Mouse (Mus musculus) megakaryocyte-erythroid progenitor cell, adult 5-6 weeks (primary cell): ENCODE data around the gene Taf3. TPM values are rescaled to one million over a fixed set of nuclear protein-coding genes. Genes with fewer than 3 reads are reported as not detected.
A peak's percentile ranks its signal among the peaks of the same experiment; 100 is the strongest.

Experiments used
- ATAC-seq: replicated peaks from 2 replicates; pipeline ENCODE4 v1.8.0; 2016; ENCODE audit warnings: mild to moderate bottlenecking, inconsistent platforms; ENCODE audit not compliant: severe bottlenecking, poor library complexity, low FRiP score, low TSS enrichment
- total RNA-seq, 2 experiments: library from RNA; stranded (forward) in 1 of 2; stranded (reverse) in 1 of 2; fragments of 200-1000, 215-1000 nt in 1 of 2; fragments of >200 nt in 1 of 2; fragmentation: Nextera tagmentation in 1 of 2; gene quantifications; 2 replicates each; pipeline ENCODE4 v1.2.3; 2014 to 2017

Taf3 gene
- total RNA-seq, 2 experiments from 2014 or later, result 10.1 to 19.1 TPM

GRCm38 (mm10) chr2:9896097-9896770 is 152.2 kb downstream of the Taf3 start:
- ATAC-seq, result no peak

- no peak for ATAC-seq
Observed at GRCm38 (mm10) chr2:9894836-9895593, 153.4 kb downstream of the Taf3 start.

DNA sequence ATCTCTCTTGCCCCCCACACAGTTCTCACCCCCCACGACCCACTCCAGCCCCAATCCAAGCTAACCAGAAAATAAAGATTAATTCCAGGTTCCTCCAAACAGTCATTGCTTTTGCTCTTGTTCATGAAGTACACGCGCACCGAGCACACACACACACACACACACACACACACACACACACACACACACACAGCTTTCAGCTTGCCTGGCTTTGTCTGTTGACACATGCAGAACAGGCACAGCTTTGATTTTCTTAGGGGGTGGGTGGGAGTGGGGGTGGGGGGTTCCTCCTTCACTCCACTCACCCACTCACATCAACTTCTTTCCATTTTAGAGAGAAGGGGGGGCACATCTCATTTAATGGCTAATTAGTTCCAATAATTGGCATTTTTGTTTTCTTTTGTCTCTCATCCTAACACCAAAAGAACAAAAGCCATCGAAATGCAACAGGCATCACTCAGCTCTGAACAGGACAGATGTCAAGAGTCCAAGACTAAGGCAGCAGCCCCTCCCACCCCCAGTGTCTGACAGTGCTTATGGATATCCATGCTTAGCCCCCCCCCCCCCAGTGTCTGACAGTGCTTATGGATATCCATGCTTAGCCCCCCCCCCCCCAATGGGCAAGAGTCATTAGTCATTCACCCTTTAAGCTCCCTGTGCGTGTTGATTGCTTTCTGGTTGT is 155.0 kb downstream of the Taf3 start:
- no peak for ATAC-seq

- ATAC-seq, result no peak
Observed at GRCm38 (mm10) chr2:9892541-9892940, 155.9 kb downstream of the Taf3 start.

DNA sequence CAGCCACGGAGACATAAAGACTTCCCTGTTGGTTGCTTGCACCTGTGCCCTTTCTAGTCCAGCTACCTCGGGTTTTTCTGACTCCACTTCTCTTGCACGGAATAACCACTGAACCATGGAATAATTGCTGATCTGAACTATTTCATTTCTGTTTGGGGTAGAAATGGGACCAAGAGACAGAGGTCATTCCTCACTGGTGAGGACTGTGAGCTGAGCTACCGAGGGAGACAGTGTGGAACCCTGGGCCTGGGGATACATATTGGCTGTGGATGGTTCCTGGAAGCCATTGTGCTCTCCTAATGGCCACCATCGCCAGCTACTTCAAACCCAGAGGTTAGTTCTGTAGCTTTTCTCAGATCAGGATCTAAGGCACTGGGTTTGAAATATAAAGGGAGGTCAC is 157.5 kb downstream of the Taf3 start:
- ATAC-seq, result no peak

- ATAC-seq, result no peak
Observed at GRCm38 (mm10) chr2:9890251-9890650, 158.1 kb downstream of the Taf3 start.

- ATAC-seq, result no peak
Observed at GRCm38 (mm10) chr2:9889651-9890183, 158.7 kb downstream of the Taf3 start, which contains the start of gene Gata3. Gene Gata3, minus strand, starts transcription at chr2:9890034.

GRCm38 (mm10) chr2:9888913-9889650 is 159.3 kb downstream of the Taf3 start, which contains the start of gene 9230102O04Rik:
Gene 9230102O04Rik, minus strand, starts transcription at chr2:9889540.
- peak; percentile 87 for ATAC-seq

DNA sequence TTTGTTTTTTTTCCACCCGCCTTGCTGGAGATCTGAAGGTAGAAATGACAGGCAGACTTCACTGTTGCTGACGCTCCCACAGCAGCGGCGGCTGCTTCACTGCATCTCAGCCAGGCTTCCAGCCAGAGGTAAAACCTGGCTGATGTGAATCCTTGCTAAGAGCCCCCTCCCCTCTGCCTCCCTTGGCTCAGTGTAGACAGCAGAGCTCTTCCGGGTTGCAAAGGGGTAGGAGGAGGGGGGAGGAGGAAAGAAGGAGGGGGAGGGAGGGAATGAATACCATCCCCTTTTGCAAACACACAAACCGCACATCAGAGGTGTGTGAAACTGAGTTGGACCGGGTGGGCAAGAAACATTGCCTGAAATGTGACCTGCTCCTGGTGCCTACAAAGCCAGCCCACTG is 160.8 kb downstream of the Taf3 start:
- no peak for ATAC-seq

- ATAC-seq, result no peak
Observed at GRCm38 (mm10) chr2:9886921-9887610, 161.3 kb downstream of the Taf3 start.

- no peak for ATAC-seq
Observed at GRCm38 (mm10) chr2:9886031-9886430, 162.4 kb downstream of the Taf3 start.

- no peak for ATAC-seq
Observed at GRCm38 (mm10) chr2:9885217-9885770, 163.1 kb downstream of the Taf3 start.

DNA sequence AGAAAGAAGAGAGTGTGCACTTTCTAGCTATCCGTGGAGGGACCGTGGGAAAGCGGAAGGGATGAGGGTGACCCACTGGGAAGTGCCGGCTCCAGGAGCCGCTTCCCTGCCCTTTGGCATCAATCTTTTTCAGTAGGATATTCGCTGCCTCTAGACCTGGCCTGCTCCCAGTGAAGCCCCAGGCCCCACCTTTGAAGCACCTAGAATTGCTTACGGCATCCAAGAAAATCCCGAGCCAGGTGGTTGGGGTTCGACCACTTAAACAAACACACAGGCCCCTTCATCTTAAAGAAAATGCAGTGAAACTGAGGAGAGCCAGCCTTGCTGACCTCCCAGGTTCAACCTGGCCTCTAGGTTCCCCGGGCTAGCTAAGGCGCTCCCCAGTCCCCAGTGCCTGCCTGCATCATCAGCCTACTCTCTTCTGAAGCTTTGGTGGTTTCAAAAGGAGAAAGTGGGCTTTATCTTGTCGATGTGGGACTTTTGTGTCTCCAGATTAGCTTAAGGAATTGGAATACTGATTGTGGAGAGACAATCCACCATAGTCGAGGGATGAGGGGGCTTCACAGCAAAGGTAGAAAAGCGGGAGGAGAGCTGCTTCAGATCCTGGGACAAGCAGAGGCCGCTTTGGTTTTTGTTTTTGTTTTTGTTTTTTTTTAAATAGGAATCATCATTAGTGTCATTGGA is 163.7 kb downstream of the Taf3 start:
- no peak for ATAC-seq

DNA sequence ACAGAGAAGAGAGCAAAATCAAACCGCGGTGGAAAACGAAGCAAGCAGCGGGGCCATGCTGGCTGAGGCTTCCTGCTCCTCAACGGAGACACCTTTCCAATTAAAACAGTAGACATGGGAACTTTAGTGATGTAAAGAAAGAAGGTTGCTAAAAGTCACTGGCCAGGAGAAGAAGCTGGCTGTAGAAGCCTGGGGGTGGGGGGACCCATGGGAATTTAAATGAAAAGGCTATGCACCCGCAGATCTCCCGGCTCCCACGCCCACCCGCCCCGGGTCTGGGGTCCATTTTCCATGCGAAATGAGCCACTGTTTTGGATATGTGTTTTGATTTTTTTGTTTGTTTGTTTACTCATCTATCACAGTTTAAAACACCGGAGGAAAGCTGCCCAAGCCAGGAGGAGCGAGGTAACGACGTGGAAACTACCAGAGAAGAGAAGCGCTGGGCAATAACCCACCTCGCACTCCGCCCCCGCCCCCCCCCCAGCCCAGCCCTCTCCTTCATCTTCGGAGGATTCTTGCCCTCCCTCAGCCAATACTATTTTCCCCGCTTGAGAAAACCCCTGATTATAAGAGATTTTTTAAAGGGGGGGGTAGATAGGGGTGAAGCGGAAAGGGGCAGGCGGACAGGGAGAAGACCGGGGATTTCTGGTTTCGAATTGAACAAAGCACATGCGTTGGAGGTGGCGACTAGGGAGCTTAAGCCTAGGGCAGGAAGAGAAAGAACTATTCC is 164.4 kb downstream of the Taf3 start:
- no peak for ATAC-seq

- no peak for ATAC-seq
Observed at GRCm38 (mm10) chr2:9882926-9883802, 165.2 kb downstream of the Taf3 start.

GRCm38 (mm10) chr2:9882371-9882925 is 165.9 kb downstream of the Taf3 start:
- ATAC-seq, result no peak
